Mouse (Mus musculus): ENCODE measurements at regions not wholly inside any gene's neighbourhood (a gene's known extent, or its start where the extent isn't known, plus 50 kb on each side); places are given as distances from the start of the nearest gene placed in this dataset.

GRCm38 (mm10) chr7:95992033-95992516, 179.0 kb upstream of the Tenm4 start:
- TF ChIP-seq CTCF (IDR thresholded peaks at IDR 0.05; ENCODE audit: control insufficient read depth, insufficient read depth, insufficient replicate concordance, low read depth, low read length) (no peak), POLR2A (IDR thresholded peaks at IDR 0.05; ENCODE audit: control insufficient read depth, low read depth, low read length) (no peak)

All from testis, adult 2 months (tissue).